Mouse (Mus musculus): ENCODE measurements at regions not wholly inside any gene's neighbourhood (a gene's known extent, or its start where the extent isn't known, plus 50 kb on each side); places are given as distances from the start of the nearest gene placed in this dataset.

GRCm38 (mm10) chr16:53063061-53063460 is 609.2 kb upstream of the Alcam start:
- DNase-seq (ENCODE audit: low read depth, low spot score), result no peak
- WGBS, result 63% methylated on average over 5 of the region's 5 CpGs

GRCm38 (mm10) chr16:53026056-53026455 is 572.2 kb upstream of the Alcam start:
- DNase-seq (ENCODE audit: low read depth, low spot score), result no peak
- WGBS, result 51% methylated on average over 1 of the region's 1 CpGs

GRCm38 (mm10) chr16:53011847-53012246 is 558.0 kb upstream of the Alcam start:
- no peak for DNase-seq (ENCODE audit: low read depth, low spot score)
- WGBS, result 82% methylated on average over 1 of the region's 1 CpGs

DNA sequence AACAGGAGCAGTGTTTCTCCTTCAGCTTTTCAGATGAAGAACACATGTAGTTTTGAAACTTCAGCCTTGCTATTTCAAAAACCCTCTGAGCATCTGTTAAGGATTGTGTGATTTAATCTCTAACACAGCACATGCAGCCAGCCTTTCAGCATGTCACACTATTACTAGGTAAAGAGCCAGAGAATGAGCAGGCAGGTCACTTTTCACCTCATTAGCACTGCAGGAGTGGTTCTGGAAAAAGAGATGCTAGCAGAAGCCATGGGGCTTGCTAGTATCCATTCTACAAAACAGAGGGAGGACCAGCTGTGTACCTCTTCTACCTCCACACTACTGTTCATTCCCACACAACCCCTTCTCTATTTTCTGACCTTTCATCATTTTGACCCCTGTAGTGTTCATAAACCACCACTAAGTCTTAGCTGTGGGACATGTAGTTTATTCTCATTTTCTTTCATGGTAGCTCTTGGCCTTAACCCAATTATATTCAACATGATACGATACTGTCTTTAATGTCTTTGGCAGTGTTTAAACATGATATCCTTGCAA is 535.1 kb upstream of the Alcam start:
- WGBS, result 78% methylated on average over 1 of the region's 1 CpGs
- no peak for DNase-seq (ENCODE audit: low read depth, low spot score)

GRCm38 (mm10) chr16:52984336-52984735 is 530.5 kb upstream of the Alcam start:
- 64% methylated on average over 1 of the region's 1 CpGs for WGBS
- no peak for DNase-seq (ENCODE audit: low read depth, low spot score)

GRCm38 (mm10) chr16:52980995-52981394 is 527.1 kb upstream of the Alcam start:
- DNase-seq (ENCODE audit: low read depth, low spot score), result no peak
- WGBS, result 83% methylated on average over 2 of the region's 2 CpGs

DNA sequence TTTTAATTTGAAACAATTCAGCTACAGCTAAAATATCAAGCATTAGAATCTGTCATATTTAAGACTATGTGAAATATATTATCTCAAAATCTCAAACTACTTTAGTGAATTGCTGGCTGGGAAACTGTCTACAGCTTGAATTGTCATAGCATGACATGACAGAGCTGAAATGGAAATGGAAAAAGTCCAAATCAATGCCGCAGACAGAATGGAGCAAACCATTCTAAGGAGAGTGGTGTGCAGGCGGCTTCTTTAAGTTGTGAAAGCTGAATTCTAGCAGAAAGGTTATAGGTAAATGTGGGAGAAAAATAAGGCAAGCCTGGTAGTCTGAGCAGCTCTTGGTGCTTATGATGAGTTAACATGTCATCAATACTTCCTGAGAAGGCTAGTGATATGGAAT is 518.9 kb upstream of the Alcam start:
- 93% methylated on average over 2 of the region's 2 CpGs for WGBS

GRCm38 (mm10) chr16:52947679-52948078 is 493.8 kb upstream of the Alcam start:
- 72% methylated on average over 4 of the region's 4 CpGs for WGBS
- no peak for DNase-seq (ENCODE audit: low read depth, low spot score)

More for the DNA sequence above, 518.9 kb upstream of the Alcam start:
- no peak for DNase-seq (ENCODE audit: low read depth, low spot score)

DNA sequence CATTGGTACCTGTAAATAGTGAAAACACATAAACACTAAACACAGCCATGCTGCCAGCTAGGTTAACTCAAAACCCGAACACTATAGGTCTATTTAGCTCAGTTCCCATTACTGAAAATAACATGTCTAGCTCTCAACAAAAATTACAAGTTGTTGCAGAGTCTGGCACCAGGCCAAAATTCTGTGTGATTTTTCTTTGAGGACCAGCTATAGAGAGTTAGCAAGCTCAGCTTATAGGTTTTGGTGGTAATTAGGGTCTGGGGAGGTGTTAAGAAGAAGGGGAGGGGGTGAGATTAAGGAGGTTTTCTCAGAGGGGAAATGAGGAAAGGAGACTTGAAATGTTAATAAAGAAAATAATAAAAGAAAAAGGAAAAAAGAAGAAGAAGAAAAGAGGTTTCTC is 480.9 kb upstream of the Alcam start:
- DNase-seq (ENCODE audit: low read depth, low spot score), result no peak
- 53% methylated on average over 1 of the region's 1 CpGs for WGBS

DNA sequence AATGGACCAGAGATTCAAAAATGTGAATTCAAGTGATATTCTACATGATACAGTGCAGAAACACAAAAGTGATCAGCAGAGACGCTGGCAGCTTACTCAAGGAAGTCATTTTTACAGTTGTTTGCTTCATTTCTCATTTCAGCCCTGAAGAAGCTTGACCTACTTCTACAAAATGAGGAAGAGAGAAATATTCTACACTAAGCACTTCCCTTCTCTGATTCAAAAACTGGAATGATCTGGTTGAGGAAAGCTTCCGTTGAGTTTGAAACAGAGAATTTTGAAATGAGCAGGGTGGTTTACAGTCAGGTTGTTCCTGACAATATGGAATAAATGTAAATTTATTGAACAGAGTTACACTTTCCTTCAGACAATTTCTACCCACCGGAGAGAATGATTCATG is 478.1 kb upstream of the Alcam start:
- WGBS, result 63% methylated on average over 3 of the region's 3 CpGs
- no peak for DNase-seq (ENCODE audit: low read depth, low spot score)

DNA sequence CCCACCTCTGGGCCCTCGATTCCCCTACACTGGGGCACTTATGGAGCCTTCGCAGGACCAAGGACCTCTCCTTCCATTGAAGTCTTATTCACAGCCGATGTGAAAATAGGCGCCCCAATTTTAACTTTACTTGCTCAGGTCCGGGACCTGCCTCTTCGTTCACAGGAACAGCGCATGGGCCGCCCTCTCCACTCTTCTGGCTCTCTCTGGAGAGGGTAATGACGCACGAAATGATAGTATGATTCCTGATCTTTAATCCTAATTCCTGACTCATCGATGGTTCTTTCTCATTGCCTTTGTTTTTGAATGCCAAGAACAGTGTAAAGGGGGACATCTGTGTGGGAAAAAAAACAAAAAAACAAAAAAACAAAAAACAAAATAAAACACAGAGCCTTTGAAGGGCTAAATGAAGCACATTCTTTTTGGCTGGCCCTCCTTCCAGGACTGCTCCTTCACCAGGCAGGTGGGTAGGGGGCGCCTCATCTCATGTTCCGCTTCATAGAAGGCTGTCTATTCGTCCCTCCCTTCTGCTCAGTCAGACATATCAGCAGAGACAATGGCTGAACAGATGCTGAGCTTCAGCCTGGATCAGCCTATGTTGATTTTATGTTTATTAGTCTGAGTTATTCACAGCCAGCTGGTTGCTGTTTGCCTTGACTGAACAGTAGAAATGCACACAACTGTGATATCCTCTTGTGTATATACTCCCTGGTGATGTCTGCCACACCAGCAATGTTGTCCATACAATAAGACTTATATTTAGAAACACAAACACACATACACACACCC is 438.8 kb upstream of the Alcam start:
- WGBS, result 75% methylated on average over 14 of the region's 14 CpGs
- no peak for DNase-seq (ENCODE audit: low read depth, low spot score)

- no peak for DNase-seq (ENCODE audit: low read depth, low spot score)
- WGBS, result 48% methylated on average over 4 of the region's 4 CpGs
Observed at GRCm38 (mm10) chr16:52879463-52880114, 425.7 kb upstream of the Alcam start.

GRCm38 (mm10) chr16:52867833-52868232 is 414.0 kb upstream of the Alcam start:
- 64% methylated on average over 6 of the region's 6 CpGs for WGBS
- no peak for DNase-seq (ENCODE audit: low read depth, low spot score)

DNA sequence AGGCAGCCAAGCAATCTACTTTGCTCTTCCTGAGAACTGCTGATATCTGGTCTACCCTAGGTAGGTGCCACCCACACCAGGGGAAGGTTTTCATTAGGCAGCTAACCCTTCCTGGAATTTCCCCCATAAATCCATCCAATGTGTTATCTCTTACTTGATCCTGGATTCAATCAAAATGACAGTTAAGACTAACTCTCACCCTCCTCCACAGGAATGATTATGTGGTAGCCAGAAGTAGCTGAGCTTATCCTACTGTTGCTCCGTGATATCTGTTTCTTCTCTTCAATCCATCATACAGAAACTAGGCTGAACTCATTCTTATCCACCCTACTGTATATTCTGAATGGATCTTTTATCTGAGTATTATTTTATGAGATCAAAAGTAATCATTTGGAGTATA is 409.7 kb upstream of the Alcam start:
- 75% methylated on average over 1 of the region's 1 CpGs for WGBS
- DNase-seq (ENCODE audit: low read depth, low spot score), result no peak

DNA sequence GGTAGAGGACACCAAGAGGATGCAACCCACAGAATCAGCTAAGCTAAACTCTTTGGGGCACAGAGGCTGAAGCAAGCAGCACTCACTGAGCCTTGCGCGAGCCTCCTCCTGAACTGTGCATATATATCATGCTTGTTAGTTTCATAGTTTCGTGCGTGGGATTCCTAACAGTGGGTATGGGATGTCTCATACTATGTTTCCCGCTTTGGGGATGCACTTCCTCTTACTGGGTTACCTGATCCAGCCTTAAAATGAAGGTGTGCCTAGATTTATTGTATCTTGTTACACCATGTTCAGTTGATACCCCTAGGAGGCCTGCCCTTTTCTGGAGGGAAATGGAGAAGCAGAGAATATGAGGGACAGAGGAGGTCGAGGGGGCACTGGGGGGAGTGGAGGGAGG is 407.4 kb upstream of the Alcam start:
- 88% methylated on average over 6 of the region's 6 CpGs for WGBS
- DNase-seq (ENCODE audit: low read depth, low spot score), result no peak

GRCm38 (mm10) chr16:52858441-52859209 is 404.8 kb upstream of the Alcam start:
- no peak for DNase-seq (ENCODE audit: low read depth, low spot score)
- WGBS, result 42% methylated on average over 8 of the region's 8 CpGs

DNA sequence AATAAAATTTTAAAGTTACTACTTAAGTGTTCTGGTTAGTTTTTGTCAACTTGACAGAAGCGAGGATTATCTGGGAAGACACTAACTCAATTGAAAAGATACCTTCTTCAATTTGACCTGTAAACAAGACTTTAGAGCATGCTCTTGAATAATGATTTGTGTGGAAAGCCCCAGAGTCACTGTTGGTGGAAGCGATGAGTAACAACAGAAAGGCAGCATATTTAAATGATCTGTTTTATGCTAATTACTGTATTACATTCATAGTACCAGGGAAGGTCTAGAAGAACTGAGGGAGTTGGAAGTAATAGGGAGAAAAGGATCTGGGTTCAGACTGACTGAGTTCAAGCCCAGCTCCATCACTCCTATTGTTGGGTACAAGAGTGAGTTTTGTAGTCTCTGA is 397.3 kb upstream of the Alcam start:
- WGBS, result 86% methylated on average over 2 of the region's 2 CpGs
- no peak for DNase-seq (ENCODE audit: low read depth, low spot score)

DNA sequence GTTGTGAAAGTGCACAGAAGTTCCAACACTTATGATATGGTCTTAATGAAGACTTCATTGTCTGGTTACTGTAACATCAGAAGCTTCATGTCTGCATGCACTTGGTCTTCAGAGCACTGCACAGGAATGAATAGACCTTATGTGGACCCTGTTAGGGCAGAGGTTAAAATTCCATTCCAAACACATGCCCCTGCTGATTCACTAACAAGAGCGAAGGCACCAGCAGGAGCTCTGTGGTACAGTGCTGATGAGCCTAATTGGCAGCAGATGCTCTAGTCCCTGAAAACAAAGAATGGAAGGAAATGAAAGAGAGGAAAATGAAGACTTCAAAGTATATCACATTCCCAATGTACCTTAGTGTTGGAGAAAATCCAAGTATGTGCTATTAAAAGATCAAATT is 365.1 kb upstream of the Alcam start:
- WGBS, result 88% methylated on average over 1 of the region's 1 CpGs
- no peak for DNase-seq (ENCODE audit: low read depth, low spot score)

- 73% methylated on average over 3 of the region's 3 CpGs for WGBS
- DNase-seq (ENCODE audit: low read depth, low spot score), result no peak
Observed at GRCm38 (mm10) chr16:52811219-52811618, 357.3 kb upstream of the Alcam start.

GRCm38 (mm10) chr16:52804365-52804764 is 350.5 kb upstream of the Alcam start:
- no peak for DNase-seq (ENCODE audit: low read depth, low spot score)
